Mouse (Mus musculus) embryonic facial prominence, embryonic 15.5 days (tissue): ENCODE data around the gene Dchs2. TPM values are rescaled to one million over a fixed set of nuclear protein-coding genes. Genes with fewer than 3 reads are reported as not detected.

ENCODE experiments used
- ATAC-seq: fragments of 200-750 bp; cut with Nextera tagmentation; 2 replicates; pipeline ENCODE4 v1.8.0; 2017; ENCODE audit warnings: low read depth, moderate TSS enrichment; ENCODE audit not compliant: insufficient number of reproducible peaks, low FRiP score, low TSS enrichment
- H3K27ac ChIP-seq: fragments of 300-500 bp; sonication (generic); replicated peaks from 2 replicates; pipeline ENCODE4 v1.5.1; 2015; ENCODE audit warnings: mild to moderate bottlenecking, inconsistent platforms
- H3K27me3 ChIP-seq: fragments of 300-500 bp; sonication (generic); 2 replicates; pipeline ENCODE4 v1.6.1; 2015; ENCODE audit warnings: inconsistent platforms
- H3K36me3 ChIP-seq: fragments of 300-500 bp; sonication (generic); 2 replicates; pipeline ENCODE4 v1.6.1; 2015; ENCODE audit warnings: mild to moderate bottlenecking, inconsistent platforms
- H3K4me1 ChIP-seq: fragments of 300-500 bp; sonication (generic); 2 replicates; pipeline ENCODE4 v1.6.1; 2015; ENCODE audit warnings: inconsistent platforms
- H3K4me2 ChIP-seq: fragments of 300-500 bp; sonication (generic); replicated peaks from 2 replicates; pipeline ENCODE4 v1.6.1; 2015; ENCODE audit warnings: mild to moderate bottlenecking, inconsistent platforms
- H3K4me3 ChIP-seq: fragments of 300-500 bp; sonication (generic); replicated peaks from 2 replicates; pipeline ENCODE4 v1.5.1; 2015; ENCODE audit warnings: mild to moderate bottlenecking, inconsistent platforms
- H3K9ac ChIP-seq: fragments of 300-500 bp; sonication (generic); 2 replicates; pipeline ENCODE4 v1.6.1; 2015; ENCODE audit warnings: inconsistent platforms
- H3K9me3 ChIP-seq: fragments of 300-500 bp; sonication (generic); replicated peaks from 2 replicates; pipeline ENCODE4 v1.6.1; 2016; ENCODE audit warnings: inconsistent platforms
- WGBS: fragments of 180-500 bp; shearing (Covaris S2); methylation state at CpG from one replicate; pipeline ENCODE4 v1.1.7; 2015; 5-methylcytosine and 5-hydroxymethylcytosine counted together
- polyA plus RNA-seq: library from polyadenylated mRNA; unstranded; fragments of >200 nt; fragmentation: Nextera tagmentation; extraction: Ambion mirVana; gene quantifications from 2 replicates; pipeline ENCODE4 v1.2.1, GENCODE M21; 2015

Gene Dchs2
- polyA plus RNA-seq, 1 experiment from 2014 or later, result 1.1 TPM

GRCm38 (mm10) chr3:83210210-83210609, 82.5 kb downstream of the Dchs2 start:
- WGBS, result 46% methylated on average over 4 of the region's 4 CpGs
- ATAC-seq, result peak; percentile 40; the same call in 1 of the 2 replicates

GRCm38 (mm10) chr3:83211939-83212338, 84.2 kb downstream of the Dchs2 start:
- Histone ChIP-seq H3K27ac (peak overlapping the region; percentile 49), H3K27me3 (no peaks in the 10 kb centered on the region), H3K9ac (no peak overlapping the region), H3K9me3 (no peaks in the 10 kb centered on the region), H3K4me2 (no peak overlapping the region), H3K36me3 (no peaks in the 10 kb centered on the region), H3K4me3 (no peak overlapping the region), H3K4me1 (peaks cover 29% of the 10 kb centered on the region)
- 47% methylated on average over 5 of the region's 5 CpGs for WGBS
- ATAC-seq, result 0 out of 2 replicates have a peak, but pooled peaks have one; percentile 22

More at GRCm38 (mm10) chr3:83210210-83210609, 82.5 kb downstream of the Dchs2 start:
- Histone ChIP-seq H3K36me3 (no peaks in the 10 kb centered on the region), H3K9ac (no peak overlapping the region), H3K4me2 (no peak overlapping the region), H3K9me3 (no peaks in the 10 kb centered on the region), H3K27ac (no peak overlapping the region), H3K27me3 (no peaks in the 10 kb centered on the region), H3K4me1 (peaks cover 29% of the 10 kb centered on the region), H3K4me3 (no peak overlapping the region)

GRCm38 (mm10) chr3:83212578-83212977, 84.8 kb downstream of the Dchs2 start:
- no peak overlapping the region for H3K9ac ChIP-seq
- ATAC-seq, result no peak
- no peak overlapping the region for H3K4me3 ChIP-seq
- 32% methylated on average over 7 of the region's 7 CpGs for WGBS
- H3K4me2 ChIP-seq, result peak overlapping the region; percentile 6; the same call in 1 of the 2 replicates
- no peaks in the 10 kb centered on the region for H3K9me3 ChIP-seq
- no peaks in the 10 kb centered on the region for H3K27me3 ChIP-seq
- H3K27ac ChIP-seq, result peak overlapping the region; percentile 49
- H3K4me1 ChIP-seq, result peaks cover 29% of the 10 kb centered on the region
- no peaks in the 10 kb centered on the region for H3K36me3 ChIP-seq

- H3K27ac ChIP-seq, result peak overlapping the region; percentile 28; the same call in 1 of the 2 replicates
- H3K4me2 ChIP-seq, result no peak overlapping the region
- no peak overlapping the region for H3K9ac ChIP-seq
- H3K4me3 ChIP-seq, result no peak overlapping the region
- WGBS, result 69% methylated on average over 4 of the region's 4 CpGs
- ATAC-seq, result no peak
- peaks cover 21% of the 10 kb centered on the region for H3K4me1 ChIP-seq
- H3K27me3 ChIP-seq, result no peaks in the 10 kb centered on the region
- H3K36me3 ChIP-seq, result no peaks in the 10 kb centered on the region
- no peaks in the 10 kb centered on the region for H3K9me3 ChIP-seq
Measured at GRCm38 (mm10) chr3:83218059-83218458, 90.3 kb downstream of the Dchs2 start.

GRCm38 (mm10) chr3:83220101-83220500, 92.4 kb downstream of the Dchs2 start:
- WGBS, result 85% methylated on average over 2 of the region's 2 CpGs
- H3K4me3 ChIP-seq, result no peak overlapping the region
- H3K27ac ChIP-seq, result no peak overlapping the region
- no peaks in the 10 kb centered on the region for H3K9me3 ChIP-seq
- no peaks in the 10 kb centered on the region for H3K27me3 ChIP-seq
- no peak overlapping the region for H3K4me2 ChIP-seq
- peaks cover 20% of the 10 kb centered on the region for H3K4me1 ChIP-seq
- no peaks in the 10 kb centered on the region for H3K36me3 ChIP-seq
- ATAC-seq, result no peak
- H3K9ac ChIP-seq, result no peak overlapping the region

GRCm38 (mm10) chr3:83222125-83222524, 94.4 kb downstream of the Dchs2 start:
- H3K4me1 ChIP-seq, result peaks cover 20% of the 10 kb centered on the region
- WGBS, result 25% methylated on average over 5 of the region's 5 CpGs
- H3K4me3 ChIP-seq, result no peak overlapping the region
- H3K36me3 ChIP-seq, result no peaks in the 10 kb centered on the region
- peak; percentile 70; the same call in 1 of the 2 replicates for ATAC-seq
- no peaks in the 10 kb centered on the region for H3K27me3 ChIP-seq
- peak overlapping the region; percentile 3; the same call in 1 of the 2 replicates for H3K4me2 ChIP-seq
- H3K27ac ChIP-seq, result peak overlapping the region; percentile 71
- no peaks in the 10 kb centered on the region for H3K9me3 ChIP-seq
- H3K9ac ChIP-seq, result no peak overlapping the region

GRCm38 (mm10) chr3:83228383-83228782, 100.6 kb downstream of the Dchs2 start:
- Histone ChIP-seq H3K27me3 (no peaks in the 10 kb centered on the region), H3K4me2 (no peak overlapping the region), H3K36me3 (no peaks in the 10 kb centered on the region), H3K4me3 (no peak overlapping the region), H3K9me3 (no peaks in the 10 kb centered on the region), H3K9ac (no peak overlapping the region), H3K27ac (no peak overlapping the region), H3K4me1 (0 out of 2 replicates have a peak, but pooled peaks cover 1% of the 10 kb centered on the region)
- WGBS, result 63% methylated on average over 9 of the region's 9 CpGs
- no peak for ATAC-seq

- Histone ChIP-seq H3K4me1 (peaks cover 9% of the 10 kb centered on the region), H3K9me3 (no peaks in the 10 kb centered on the region), H3K27me3 (no peaks in the 10 kb centered on the region), H3K4me2 (no peak overlapping the region), H3K36me3 (no peaks in the 10 kb centered on the region), H3K9ac (no peak overlapping the region), H3K4me3 (no peak overlapping the region), H3K27ac (no peak overlapping the region)
- 88% methylated on average over 2 of the region's 2 CpGs for WGBS
- no peak for ATAC-seq
Measured at GRCm38 (mm10) chr3:83230326-83230725, 102.6 kb downstream of the Dchs2 start.

- Histone ChIP-seq H3K27ac (no peak overlapping the region), H3K27me3 (no peaks in the 10 kb centered on the region), H3K4me1 (peaks cover 9% of the 10 kb centered on the region), H3K9ac (no peak overlapping the region), H3K36me3 (no peaks in the 10 kb centered on the region), H3K4me3 (no peak overlapping the region), H3K4me2 (no peak overlapping the region), H3K9me3 (no peaks in the 10 kb centered on the region)
- 54% methylated on average over 4 of the region's 4 CpGs for WGBS
- ATAC-seq, result no peak
Measured at GRCm38 (mm10) chr3:83234457-83234856, 106.7 kb downstream of the Dchs2 start.

- Histone ChIP-seq H3K4me3 (no peak overlapping the region), H3K4me2 (no peak overlapping the region), H3K4me1 (peaks cover 9% of the 10 kb centered on the region)
Measured at GRCm38 (mm10) chr3:83235061-83235460, 107.3 kb downstream of the Dchs2 start.

GRCm38 (mm10) chr3:83246536-83246935, 118.8 kb downstream of the Dchs2 start:
- no peak overlapping the region for H3K4me3 ChIP-seq
- no peak overlapping the region for H3K27ac ChIP-seq
- no peaks in the 10 kb centered on the region for H3K36me3 ChIP-seq
- WGBS, result 48% methylated on average over 5 of the region's 5 CpGs
- H3K27me3 ChIP-seq, result no peaks in the 10 kb centered on the region
- H3K4me2 ChIP-seq, result no peak overlapping the region
- no peak overlapping the region for H3K9ac ChIP-seq
- H3K4me1 ChIP-seq, result no peaks in the 10 kb centered on the region
- no peak for ATAC-seq
- H3K9me3 ChIP-seq, result no peaks in the 10 kb centered on the region

More at GRCm38 (mm10) chr3:83235061-83235460, 107.3 kb downstream of the Dchs2 start:
- H3K9me3 ChIP-seq, result no peaks in the 10 kb centered on the region
- no peak overlapping the region for H3K9ac ChIP-seq
- ATAC-seq, result no peak
- no peaks in the 10 kb centered on the region for H3K36me3 ChIP-seq
- no peak overlapping the region for H3K27ac ChIP-seq
- H3K27me3 ChIP-seq, result no peaks in the 10 kb centered on the region
- WGBS, result 50% methylated on average over 5 of the region's 5 CpGs

- no peak overlapping the region for H3K4me3 ChIP-seq
- no peak overlapping the region for H3K4me2 ChIP-seq
- H3K9ac ChIP-seq, result no peak overlapping the region
- H3K9me3 ChIP-seq, result no peaks in the 10 kb centered on the region
- no peaks in the 10 kb centered on the region for H3K36me3 ChIP-seq
- H3K27me3 ChIP-seq, result no peaks in the 10 kb centered on the region
- ATAC-seq, result no peak
- WGBS, result 80% methylated on average over 4 of the region's 4 CpGs
- H3K27ac ChIP-seq, result no peak overlapping the region
- H3K4me1 ChIP-seq, result no peaks in the 10 kb centered on the region
Measured at GRCm38 (mm10) chr3:83250001-83250545, 122.3 kb downstream of the Dchs2 start.
